8 mouse cellular contexts compared by ENCODE assay signal in genomic region chrX:162760958-162761515, GRCm38 (mm10). TPM values are rescaled to one million over a fixed set of nuclear protein-coding genes. Genes with fewer than 3 reads are reported as not detected.
DNase-seq lines count a peak whose midpoint lies in the region; ATAC-seq lines count a peak whose summit lies in the region.

No protein-coding gene starts in this region.

- peaks cover 30% of the 10 kb centered on the region for H3K36me3 ChIP-seq in forebrain, embryonic 10.5 days (replicated peaks)
- no peaks in the 10 kb centered on the region for H3K36me3 ChIP-seq in intestine, embryonic 15.5 days
- H3K36me3 ChIP-seq in liver, embryonic 16.5 days (ENCODE audit: control insufficient read depth, insufficient read depth) = no peaks in the 10 kb centered on the region; the same call in 1 of the 2 replicates

- H3K4me1 ChIP-seq in forebrain, embryonic 10.5 days = peaks cover 10% of the 10 kb centered on the region
- no peaks in the 10 kb centered on the region for H3K4me1 ChIP-seq in intestine, embryonic 15.5 days (replicated peaks)
- H3K4me1 ChIP-seq in liver, embryonic 16.5 days (ENCODE audit: control insufficient read depth, low read depth, low read length) = peaks cover 7% of the 10 kb centered on the region

- DNase-seq in left cerebral cortex, adult 18-20 months (ENCODE audit: low spot score in 2 of 2) = peak; percentile 2 to 14
- no peak for DNase-seq in left cerebral cortex, adult 8-10 months (ENCODE audit: low spot score in 2 of 2)
- DNase-seq in adrenal gland, postnatal 14 days = peak; percentile 66
- peak; percentile 22 for DNase-seq in forebrain, embryonic 10.5 days (ENCODE audit: extremely low spot score, low spot score)
- DNase-seq in right cerebral cortex, adult 18-20 months = peak; percentile 7

- H3K4me2 ChIP-seq in intestine, embryonic 15.5 days (replicated peaks) = peak overlapping the region; percentile 47
- H3K4me2 ChIP-seq in liver, embryonic 16.5 days (ENCODE audit: low read depth, low read length) = peak overlapping the region; percentile 73

- H3K27me3 ChIP-seq in forebrain, embryonic 10.5 days (ENCODE audit: poor library complexity, severe bottlenecking) = peaks cover 21% of the 10 kb centered on the region
- no peaks in the 10 kb centered on the region for H3K27me3 ChIP-seq in intestine, embryonic 15.5 days (replicated peaks)
- H3K27me3 ChIP-seq in liver, embryonic 16.5 days (ENCODE audit: control insufficient read depth, insufficient read depth, low read depth, low read length) = no peaks in the 10 kb centered on the region

- no peaks in the 10 kb centered on the region for H3K9me3 ChIP-seq in forebrain, embryonic 10.5 days
- no peaks in the 10 kb centered on the region for H3K9me3 ChIP-seq in intestine, embryonic 15.5 days
- no peaks in the 10 kb centered on the region for H3K9me3 ChIP-seq in liver, embryonic 16.5 days (replicated peaks; ENCODE audit: control insufficient read depth, low read length)

- peak; percentile 7; the same call in 1 of the 2 replicates for ATAC-seq in intestine, embryonic 15.5 days
- ATAC-seq in liver, embryonic 16.5 days (ENCODE audit: low read depth) = no peak
- no peak for ATAC-seq in megakaryocyte-erythroid progenitor cell, adult 5-6 weeks (replicated peaks; ENCODE audit: low FRiP score, low TSS enrichment, poor library complexity, severe bottlenecking)

- peak overlapping the region; percentile 72 for H3K4me3 ChIP-seq in forebrain, embryonic 10.5 days
- H3K4me3 ChIP-seq in intestine, embryonic 15.5 days (replicated peaks) = peak overlapping the region; percentile 60
- peak overlapping the region; percentile 79 for H3K4me3 ChIP-seq in liver, embryonic 16.5 days (ENCODE audit: low read depth, low read length)

- H3K27ac ChIP-seq in forebrain, embryonic 10.5 days = peak overlapping the region; percentile 95
- peak overlapping the region; percentile 97 for H3K27ac ChIP-seq in intestine, embryonic 15.5 days
- peak overlapping the region; percentile 91 for H3K27ac ChIP-seq in liver, embryonic 16.5 days (ENCODE audit: low read length)

- WGBS in forebrain, embryonic 10.5 days = 33% methylated on average over 45 of the region's 50 CpGs
- WGBS in intestine, embryonic 15.5 days = 19% methylated on average over 42 of the region's 50 CpGs
- 17% methylated on average over 32 of the region's 50 CpGs for WGBS in liver, embryonic 16.5 days (ENCODE audit: insufficient replicate concordance)

- H3K9ac ChIP-seq in intestine, embryonic 15.5 days = peak overlapping the region; percentile 74
- H3K9ac ChIP-seq in liver, embryonic 16.5 days (ENCODE audit: low read depth, low read length) = peak overlapping the region; percentile 78

RNA-seq across cellular contexts. Expression of gene Rbbp7, which starts 0.8 kb away (rescaled TPM):
- 100 to 1,000 TPM; 143 to 155 TPM for total RNA-seq in left cerebral cortex, adult 18-20 months (2021)
- 100 to 1,000 TPM; 142 to 146 (median 144) TPM for total RNA-seq in left cerebral cortex, adult 8-10 months (2022)
- total RNA-seq in adrenal gland, postnatal 14 days (2021) = 168 and 178 TPM in 2 replicates
- polyA plus RNA-seq in forebrain, embryonic 10.5 days (2016; fragmentation: Nextera tagmentation; extraction: Ambion mirVana) = 416 and 428 TPM in 2 replicates
- 833 and 878 TPM in 2 replicates for polyA plus RNA-seq in intestine, embryonic 15.5 days (2015; fragmentation: Nextera tagmentation; extraction: Ambion mirVana)
- polyA plus RNA-seq in liver, embryonic 16.5 days (2015; fragmentation: Nextera tagmentation; extraction: Ambion mirVana) = 354 and 355 TPM in 2 replicates
- 230 and 236 TPM in 2 replicates for total RNA-seq in megakaryocyte-erythroid progenitor cell, adult 5-6 weeks (2014; fragmentation: Nextera tagmentation)
- total RNA-seq in megakaryocyte-erythroid progenitor cell, adult 5-6 weeks (2017) = 309 and 312 TPM in 2 replicates

Comparison
In these comparisons a context has a peak if more than half of its experiments do, and no peak if none do; other contexts are left out.
1. DNase-seq: peak in left cerebral cortex, adult 18-20 months (2 of 2), adrenal gland, postnatal 14 days (single experiment), forebrain, embryonic 10.5 days (single experiment) and right cerebral cortex, adult 18-20 months (single experiment); none in left cerebral cortex, adult 8-10 months (0 of 2).
2. Peak in every context shown above with its lines, with median percentiles within 50 percentile points of each other: H3K27ac ChIP-seq and H3K4me3 ChIP-seq.